Mouse (Mus musculus) limb, embryonic 13.5 days (tissue): ENCODE measurements around the gene Lyrm1. TPM values are rescaled to one million over a fixed set of nuclear protein-coding genes. Genes with fewer than 3 reads are reported as not detected.

Experiments
- ATAC-seq: fragments of 200-750 bp; cut with Nextera tagmentation; 2 replicates; pipeline ENCODE4 v1.8.0; 2017; ENCODE audit warnings: low read depth, moderate number of reproducible peaks, moderate TSS enrichment; ENCODE audit not compliant: low FRiP score
- H3K27ac ChIP-seq: fragments of 300-500 bp; sonication (generic); 2 replicates; pipeline ENCODE4 v1.5.1; 2015; ENCODE audit warnings: inconsistent platforms, mild to moderate bottlenecking, moderate library complexity
- H3K27me3 ChIP-seq: fragments of 300-500 bp; sonication (generic); 2 replicates; pipeline ENCODE4 v1.6.1; 2015; ENCODE audit warnings: mild to moderate bottlenecking, inconsistent platforms
- H3K36me3 ChIP-seq: fragments of 300-500 bp; sonication (generic); 2 replicates; pipeline ENCODE4 v1.6.1; 2015; ENCODE audit warnings: inconsistent platforms, mild to moderate bottlenecking, moderate library complexity
- H3K4me1 ChIP-seq: fragments of 300-500 bp; sonication (generic); 2 replicates; pipeline ENCODE4 v1.6.1; 2015; ENCODE audit warnings: inconsistent platforms
- H3K4me2 ChIP-seq: fragments of 300-500 bp; sonication (generic); replicated peaks from 2 replicates; pipeline ENCODE4 v1.6.1; 2015; ENCODE audit warnings: inconsistent platforms, mild to moderate bottlenecking, moderate library complexity
- H3K4me3 ChIP-seq: fragments of 300-500 bp; sonication (generic); 2 replicates; pipeline ENCODE4 v1.5.1; 2015; ENCODE audit warnings: moderate library complexity, mild to moderate bottlenecking, inconsistent platforms
- H3K9ac ChIP-seq: fragments of 300-500 bp; sonication (generic); 2 replicates; pipeline ENCODE4 v1.6.1; 2015; ENCODE audit warnings: mild to moderate bottlenecking, inconsistent platforms
- H3K9me3 ChIP-seq: fragments of 300-500 bp; sonication (generic); 2 replicates; pipeline ENCODE4 v1.6.1; 2016; ENCODE audit warnings: inconsistent platforms
- WGBS: fragments of 180-500 bp; shearing (Covaris S2); methylation state at CpG from one replicate; pipeline ENCODE4 v1.1.7; 2015; 5-methylcytosine and 5-hydroxymethylcytosine counted together
- polyA plus RNA-seq: library from polyadenylated mRNA; unstranded; fragments of >200 nt; fragmentation: Nextera tagmentation; extraction: Ambion mirVana; gene quantifications from 2 replicates; pipeline ENCODE4 v1.2.1, GENCODE M21; 2015

The Lyrm1 gene
- polyA plus RNA-seq, result 8.6 and 9.1 TPM in 2 replicates

DNA sequence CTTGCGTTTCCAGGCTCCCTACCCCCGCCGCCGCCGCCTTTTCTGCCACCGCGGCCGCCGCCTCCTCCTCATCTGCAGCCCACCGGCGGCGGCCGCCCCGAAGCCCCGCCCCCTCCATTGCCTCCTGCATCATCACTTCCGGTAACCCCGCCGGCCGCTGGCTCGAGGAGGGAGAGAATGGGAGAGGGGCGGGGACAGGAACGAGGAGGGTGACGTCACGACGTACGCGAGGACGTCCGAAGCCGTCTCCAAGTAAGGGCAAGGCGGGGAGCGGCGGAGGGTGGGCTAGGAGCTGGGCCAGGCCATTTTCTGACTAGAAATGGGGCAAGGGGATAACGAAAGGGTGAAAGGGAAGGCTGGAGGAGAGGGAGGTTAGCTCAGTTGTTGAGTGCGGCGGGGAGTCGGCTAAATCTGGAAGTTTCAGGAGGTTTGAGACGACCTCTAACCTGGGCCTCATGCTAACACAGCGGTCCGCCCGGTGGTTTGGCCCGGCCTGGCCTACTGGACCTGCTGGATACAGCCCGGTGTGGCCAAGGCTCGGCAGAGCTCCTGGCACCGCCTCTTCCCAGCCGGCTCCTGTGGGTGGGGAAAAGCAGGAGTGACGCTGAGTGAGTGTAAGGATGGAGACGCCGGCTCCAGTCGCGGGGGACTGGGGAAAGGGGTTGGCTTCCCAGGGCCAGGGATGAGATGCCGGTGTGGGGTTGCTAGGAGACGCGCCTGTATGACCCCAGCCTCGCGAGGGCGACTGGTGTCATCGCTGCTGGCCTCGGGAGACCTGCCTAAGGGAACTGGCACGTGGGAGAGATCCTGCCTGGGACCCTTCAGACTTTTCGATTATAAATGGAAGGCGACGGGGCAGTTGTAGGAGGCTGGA, at the start of gene Lyrm1, which contains the start of gene Dcun1d3:
TSS of gene Lyrm1 (plus strand) at position 223 of the 874 bp plus-strand sequence.
TSS of gene Dcun1d3 (minus strand) at position 660 of the 874 bp plus-strand sequence.
- ATAC-seq, result peak; percentile 98
- peaks cover 25% of the 10 kb centered on the region for H3K4me1 ChIP-seq
- H3K27me3 ChIP-seq, result no peaks in the 10 kb centered on the region
- peak within 1 kb of the TSS; percentile 77 for H3K4me3 ChIP-seq
- peak within 1 kb of the TSS; percentile 89 for H3K9ac ChIP-seq
- H3K4me2 ChIP-seq, result peak within 1 kb of the TSS; percentile 77
- under 1% methylated on average over 61 of the region's 63 CpGs for WGBS
- H3K9me3 ChIP-seq, result no peaks in the 10 kb centered on the region
- no peaks in the 10 kb centered on the region for H3K36me3 ChIP-seq
- H3K27ac ChIP-seq, result peak within 1 kb of the TSS; percentile 96

DNA sequence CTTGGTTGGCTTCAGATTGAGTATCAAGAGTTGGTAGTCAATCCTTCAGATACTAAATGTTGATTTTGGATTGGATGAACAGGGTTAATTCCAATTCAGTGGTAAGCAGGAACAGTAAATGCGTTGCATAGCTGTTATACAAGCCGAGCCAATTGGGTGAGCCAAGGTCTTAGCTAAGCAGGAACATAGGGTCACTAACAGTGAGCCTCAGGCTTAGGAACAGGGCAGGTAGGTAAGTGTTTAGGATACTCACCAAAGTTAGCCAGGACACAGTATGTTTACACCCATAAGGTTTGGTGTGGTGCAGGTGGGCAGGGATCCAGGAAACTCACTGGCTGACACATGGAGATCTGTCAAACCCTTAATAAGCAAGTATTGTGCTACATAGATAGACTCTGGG, 48.3 kb upstream of the Lyrm1 start:
- WGBS, result 94% methylated on average over 2 of the region's 2 CpGs
- Histone ChIP-seq H3K27me3 (no peaks in the 10 kb centered on the region), H3K4me3 (no peak overlapping the region), H3K4me1 (no peaks in the 10 kb centered on the region), H3K9ac (no peak overlapping the region), H3K27ac (no peak overlapping the region), H3K9me3 (no peaks in the 10 kb centered on the region), H3K36me3 (peaks cover 37% of the 10 kb centered on the region), H3K4me2 (no peak overlapping the region)
- no peak for ATAC-seq

DNA sequence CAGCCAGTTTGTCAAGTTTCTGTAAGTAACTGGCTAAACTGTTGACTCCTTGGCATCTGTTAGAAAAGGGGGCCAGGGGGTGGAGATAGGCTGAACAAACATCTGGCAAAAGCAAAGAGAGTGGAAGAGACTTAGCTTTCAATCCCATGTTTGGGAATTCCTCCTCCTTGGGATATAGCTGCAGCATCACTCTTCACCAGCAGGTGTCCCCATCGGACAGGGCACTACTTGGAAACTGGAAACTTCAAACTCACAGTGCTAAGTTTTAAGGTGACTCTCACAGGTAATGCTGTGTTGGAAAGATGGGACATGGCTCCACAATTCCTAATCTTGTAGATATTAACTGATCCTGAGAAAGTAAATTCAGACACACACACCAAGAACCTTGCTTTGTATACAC, 46.6 kb upstream of the Lyrm1 start:
- no peak overlapping the region for H3K9ac ChIP-seq
- ATAC-seq, result no peak

DNA sequence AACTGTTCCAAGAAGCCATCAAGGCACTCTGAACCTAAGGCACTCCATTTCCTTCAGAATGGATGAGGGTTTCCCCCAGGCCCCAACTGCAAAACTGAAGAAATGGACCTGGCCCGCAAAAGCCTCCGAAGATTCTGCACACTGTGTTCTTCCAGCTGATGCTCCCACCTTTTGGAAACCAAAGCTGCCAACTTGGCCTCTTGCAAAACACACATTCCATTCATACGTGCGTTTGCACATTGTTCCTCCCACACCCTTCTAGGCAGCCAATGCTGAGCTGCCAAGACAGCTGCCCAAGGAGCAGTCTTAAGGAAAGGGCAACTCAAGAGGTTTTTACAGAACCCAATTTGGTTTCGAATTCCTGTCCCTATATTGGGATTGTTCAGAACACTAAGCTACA, 44.9 kb upstream of the Lyrm1 start:
- Histone ChIP-seq H3K36me3 (peaks cover 35% of the 10 kb centered on the region), H3K9me3 (no peaks in the 10 kb centered on the region), H3K4me3 (no peak overlapping the region), H3K9ac (no peak overlapping the region), H3K4me2 (no peak overlapping the region), H3K27ac (no peak overlapping the region), H3K4me1 (no peaks in the 10 kb centered on the region), H3K27me3 (no peaks in the 10 kb centered on the region)
- no peak for ATAC-seq
- 85% methylated on average over 5 of the region's 5 CpGs for WGBS

More for the DNA sequence above, 46.6 kb upstream of the Lyrm1 start:
- no peak overlapping the region for H3K27ac ChIP-seq
- H3K36me3 ChIP-seq, result peaks cover 37% of the 10 kb centered on the region
- H3K27me3 ChIP-seq, result no peaks in the 10 kb centered on the region
- no peaks in the 10 kb centered on the region for H3K4me1 ChIP-seq
- no peak overlapping the region for H3K4me3 ChIP-seq
- no peaks in the 10 kb centered on the region for H3K9me3 ChIP-seq
- H3K4me2 ChIP-seq, result no peak overlapping the region
- WGBS, result 0% methylated on average over 1 of the region's 1 CpGs

DNA sequence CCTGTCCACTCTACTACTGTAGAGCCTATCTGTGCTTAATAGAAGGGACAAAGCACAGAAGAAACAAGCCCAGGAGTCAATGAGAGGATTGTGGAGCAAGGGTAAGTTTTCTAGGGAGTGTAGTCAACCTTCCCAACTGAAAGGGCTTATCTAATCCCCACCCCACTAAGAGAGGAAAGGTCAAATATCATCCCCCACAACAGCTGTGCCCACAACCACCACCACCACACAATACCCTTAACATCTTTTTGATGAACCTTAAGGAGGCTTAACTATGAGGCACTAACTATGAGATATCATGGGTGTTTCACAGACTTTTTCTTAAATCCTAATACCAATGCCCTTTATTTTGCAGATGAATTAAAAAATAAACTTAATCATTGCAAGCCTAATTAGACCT, 43.2 kb upstream of the Lyrm1 start:
- no peak overlapping the region for H3K9ac ChIP-seq
- no peak overlapping the region for H3K4me2 ChIP-seq
- no peak overlapping the region for H3K4me3 ChIP-seq
- no peaks in the 10 kb centered on the region for H3K27me3 ChIP-seq
- H3K9me3 ChIP-seq, result no peaks in the 10 kb centered on the region
- no peak overlapping the region for H3K27ac ChIP-seq
- ATAC-seq, result no peak
- H3K36me3 ChIP-seq, result peaks cover 40% of the 10 kb centered on the region
- no peaks in the 10 kb centered on the region for H3K4me1 ChIP-seq

DNA sequence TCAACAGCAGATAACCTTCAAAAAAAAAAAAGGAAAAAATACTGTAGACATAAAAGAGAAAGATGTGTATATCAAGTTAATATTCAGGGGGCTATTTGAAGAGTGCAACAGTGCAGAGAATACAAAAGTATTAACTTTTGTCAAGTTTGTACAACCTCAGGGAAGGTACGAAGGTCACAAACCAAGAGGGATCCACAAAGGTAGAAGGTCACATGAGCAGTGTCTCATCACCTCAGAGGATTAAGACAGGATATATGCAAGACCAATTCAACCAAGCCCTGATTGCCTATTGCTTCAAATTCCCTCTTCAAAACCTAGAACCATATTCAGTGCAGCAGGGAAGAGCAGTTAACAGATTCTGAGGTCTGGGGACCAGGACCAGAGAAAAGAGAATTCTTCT, 42.5 kb upstream of the Lyrm1 start:
- no peaks in the 10 kb centered on the region for H3K27me3 ChIP-seq
- peaks cover 46% of the 10 kb centered on the region for H3K36me3 ChIP-seq
- 85% methylated on average over 1 of the region's 1 CpGs for WGBS
- H3K27ac ChIP-seq, result no peak overlapping the region
- no peak overlapping the region for H3K9ac ChIP-seq
- no peaks in the 10 kb centered on the region for H3K4me1 ChIP-seq
- ATAC-seq, result no peak
- H3K4me3 ChIP-seq, result no peak overlapping the region
- H3K4me2 ChIP-seq, result no peak overlapping the region
- H3K9me3 ChIP-seq, result no peaks in the 10 kb centered on the region

DNA sequence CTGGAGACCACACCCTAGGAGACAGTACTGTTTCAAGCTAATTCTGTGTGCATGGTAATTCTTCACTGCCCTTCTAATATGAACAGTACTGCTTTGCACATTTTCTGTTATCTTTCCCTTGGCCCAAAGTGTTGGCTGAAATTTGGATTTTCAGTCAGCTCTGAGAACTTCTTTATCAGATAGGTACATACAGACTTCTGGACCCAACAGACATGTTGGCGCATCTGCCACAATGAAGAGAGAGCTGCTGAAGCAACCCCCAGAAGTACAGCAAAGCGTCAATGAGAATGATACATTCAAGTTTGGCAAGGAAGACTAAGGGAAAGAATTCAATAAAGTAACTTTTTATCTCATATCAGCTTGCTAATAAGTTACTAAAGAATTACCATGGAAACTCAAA, 41.3 kb upstream of the Lyrm1 start:
- WGBS, result 99% methylated on average over 2 of the region's 2 CpGs
- H3K9ac ChIP-seq, result no peak overlapping the region
- H3K4me3 ChIP-seq, result no peak overlapping the region
- no peaks in the 10 kb centered on the region for H3K27me3 ChIP-seq
- peaks cover 51% of the 10 kb centered on the region for H3K36me3 ChIP-seq
- H3K4me2 ChIP-seq, result no peak overlapping the region
- H3K27ac ChIP-seq, result no peak overlapping the region
- H3K4me1 ChIP-seq, result no peaks in the 10 kb centered on the region
- H3K9me3 ChIP-seq, result no peaks in the 10 kb centered on the region
- ATAC-seq, result no peak

DNA sequence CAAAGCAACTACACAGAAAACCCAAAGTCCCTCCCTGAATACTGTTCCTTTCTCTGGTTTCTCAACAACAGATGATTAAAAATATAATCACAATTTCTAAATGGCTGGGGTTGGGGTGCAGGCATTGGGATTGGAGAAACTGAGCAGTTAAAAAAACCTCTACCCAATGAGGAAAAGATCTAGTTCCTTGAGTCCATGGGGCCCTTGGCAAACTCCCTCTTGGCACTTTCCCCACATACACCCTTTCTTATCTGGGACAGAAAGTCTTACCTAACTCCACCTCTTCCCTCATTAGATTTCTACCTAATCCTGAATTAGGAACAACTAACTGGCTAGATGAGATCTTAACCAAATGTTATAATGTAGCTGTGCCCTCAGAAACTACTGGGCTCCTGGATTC, 40.6 kb upstream of the Lyrm1 start:
- Histone ChIP-seq H3K36me3 (peaks cover 56% of the 10 kb centered on the region), H3K9ac (no peak overlapping the region), H3K4me2 (no peak overlapping the region), H3K27ac (no peak overlapping the region), H3K4me3 (no peak overlapping the region), H3K9me3 (no peaks in the 10 kb centered on the region), H3K4me1 (no peaks in the 10 kb centered on the region), H3K27me3 (no peaks in the 10 kb centered on the region)
- ATAC-seq, result no peak

DNA sequence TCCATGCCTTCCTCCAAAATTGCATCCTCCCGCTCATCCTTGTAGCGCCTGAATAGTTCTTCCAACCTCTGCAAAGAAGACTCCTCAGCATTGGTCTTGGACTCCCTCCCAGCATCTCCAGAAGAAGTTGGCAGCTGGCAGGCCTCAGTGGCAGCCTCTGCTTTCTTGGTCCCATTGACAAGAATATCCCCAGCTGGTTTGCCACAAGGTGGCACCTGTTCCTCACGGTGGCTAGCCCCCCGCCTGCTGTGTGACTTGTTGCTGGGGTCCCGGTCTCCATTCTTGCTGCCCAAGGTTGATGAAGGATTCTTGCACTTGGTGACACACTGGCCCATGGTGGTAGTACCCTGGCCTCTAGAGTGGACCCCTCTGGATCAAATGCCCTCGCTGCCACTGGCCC, 36.2 kb upstream of the Lyrm1 start:
- Histone ChIP-seq H3K9ac (no peak overlapping the region), H3K9me3 (no peaks in the 10 kb centered on the region), H3K27ac (no peak overlapping the region), H3K36me3 (peaks cover 43% of the 10 kb centered on the region), H3K4me3 (no peak overlapping the region), H3K4me2 (no peak overlapping the region), H3K4me1 (peaks cover 16% of the 10 kb centered on the region), H3K27me3 (no peaks in the 10 kb centered on the region)
- 90% methylated on average over 6 of the region's 6 CpGs for WGBS
- no peak for ATAC-seq

DNA sequence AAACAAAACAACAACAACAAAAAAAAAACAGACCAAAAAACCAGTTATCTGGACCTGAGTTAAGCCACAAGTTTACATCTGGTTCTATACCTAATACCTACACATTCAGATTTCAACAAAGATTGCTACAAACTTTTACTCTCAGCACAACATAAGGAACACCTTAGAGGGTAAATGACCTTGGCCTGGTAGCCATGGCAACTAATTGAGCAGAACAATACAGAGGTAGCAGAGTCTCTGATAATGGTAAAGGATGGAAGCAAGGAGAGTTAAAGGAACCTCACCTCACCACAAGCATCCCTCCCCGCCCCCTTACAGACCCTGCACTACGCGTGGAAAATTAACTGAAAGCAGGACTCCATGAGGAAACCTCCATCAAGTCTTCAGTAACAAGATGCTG, 35.5 kb upstream of the Lyrm1 start:
- no peak overlapping the region for H3K4me3 ChIP-seq
- no peak overlapping the region for H3K9ac ChIP-seq
- H3K36me3 ChIP-seq, result peaks cover 37% of the 10 kb centered on the region
- no peaks in the 10 kb centered on the region for H3K27me3 ChIP-seq
- H3K9me3 ChIP-seq, result no peaks in the 10 kb centered on the region
- H3K27ac ChIP-seq, result no peak overlapping the region
- WGBS, result 75% methylated on average over 3 of the region's 3 CpGs
- H3K4me1 ChIP-seq, result peaks cover 16% of the 10 kb centered on the region
- no peak overlapping the region for H3K4me2 ChIP-seq
- no peak for ATAC-seq

DNA sequence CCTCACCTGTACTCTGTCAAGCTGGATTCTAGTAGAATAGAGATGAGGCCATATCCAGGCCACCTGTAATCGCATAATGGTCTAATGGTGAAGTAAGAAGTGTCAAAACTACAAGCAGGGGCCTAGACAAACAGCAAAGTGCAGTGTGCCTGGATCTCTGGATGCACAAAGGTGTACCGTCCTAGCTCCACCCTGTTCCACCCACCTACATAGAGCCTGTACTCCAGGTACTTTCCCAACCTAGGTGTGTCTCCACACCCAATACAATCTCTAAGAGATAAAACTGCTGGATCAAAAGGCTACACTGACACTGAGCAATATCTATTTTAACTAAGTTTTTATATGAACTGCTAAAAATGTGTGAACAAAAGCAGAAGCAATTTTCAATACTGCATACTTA, 35.1 kb upstream of the Lyrm1 start:
- Histone ChIP-seq H3K4me1 (peaks cover 16% of the 10 kb centered on the region), H3K27ac (no peak overlapping the region), H3K4me2 (no peak overlapping the region), H3K9me3 (no peaks in the 10 kb centered on the region), H3K27me3 (no peaks in the 10 kb centered on the region), H3K9ac (no peak overlapping the region), H3K36me3 (peaks cover 40% of the 10 kb centered on the region), H3K4me3 (no peak overlapping the region)
- 88% methylated on average over 2 of the region's 2 CpGs for WGBS
- ATAC-seq, result no peak

DNA sequence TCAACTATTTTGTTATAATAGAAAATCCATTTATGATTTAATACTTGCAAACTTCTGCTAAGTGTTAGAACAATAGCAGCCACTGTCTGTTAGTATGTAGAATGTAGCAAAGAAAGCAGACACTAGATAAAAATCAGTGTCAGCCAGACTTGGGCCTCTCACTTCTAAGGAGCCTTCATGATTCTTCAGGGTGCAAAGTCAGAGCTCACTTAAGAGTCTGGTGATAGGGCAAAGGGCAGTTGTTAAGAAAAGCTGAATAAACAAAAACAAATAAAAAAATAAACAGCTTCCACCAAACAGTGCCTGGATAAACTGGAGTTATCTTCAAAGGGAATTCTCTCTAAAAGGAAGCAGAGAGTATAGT, 34.7 kb upstream of the Lyrm1 start:
- H3K9me3 ChIP-seq, result no peaks in the 10 kb centered on the region
- H3K27me3 ChIP-seq, result no peaks in the 10 kb centered on the region
- H3K4me2 ChIP-seq, result no peak overlapping the region; the same call in 1 of the 2 replicates
- no peak overlapping the region for H3K4me3 ChIP-seq
- no peak for ATAC-seq
- peaks cover 40% of the 10 kb centered on the region for H3K36me3 ChIP-seq
- no peak overlapping the region for H3K9ac ChIP-seq
- peak overlapping the region; percentile 45; the same call in 1 of the 2 replicates for H3K27ac ChIP-seq
- H3K4me1 ChIP-seq, result peaks cover 16% of the 10 kb centered on the region
